In genomic region chr11:72364526-72364925, GRCm38 (mm10) we compare ENCODE assay signal across 21 mouse cellular contexts. TPM values are rescaled to one million over a fixed set of nuclear protein-coding genes. Genes with fewer than 3 reads are reported as not detected.
"Had no signal": no experiment of that assay in that cellular context is flagged by ENCODE, and none has a peak within 500 bp of the region (broad histone marks: within the 10 kb centered on the region; RNA-seq: fewer than 3 reads in every experiment).

No protein-coding gene starts in this region.

- H3K4me3 ChIP-seq: liver, embryonic 13.5 days; liver, embryonic 15.5 days; megakaryocyte, embryonic 14.5 days; midbrain, embryonic 13.5 days; midbrain, embryonic 15.5 days; neural tube, embryonic 12.5 days had no signal

- H3K27me3 ChIP-seq: midbrain, embryonic 15.5 days had no signal

- ATAC-seq: liver, postnatal 0 days; midbrain, embryonic 13.5 days; midbrain, embryonic 15.5 days had no signal

- DNase-seq: liver, embryonic 13.5 days; right cerebral cortex, postnatal 14 days; thymus, adult 18-20 months; thymus, postnatal 14 days; thymus, postnatal 36 days had no signal

- H3K9me3 ChIP-seq: liver, embryonic 13.5 days; liver, embryonic 15.5 days; megakaryocyte, embryonic 14.5 days; midbrain, embryonic 13.5 days; midbrain, embryonic 15.5 days; neural tube, embryonic 12.5 days had no signal

- H3K36me3 ChIP-seq: liver, embryonic 13.5 days; liver, embryonic 15.5 days; midbrain, embryonic 13.5 days; midbrain, embryonic 15.5 days; neural tube, embryonic 12.5 days had no signal

- H3K4me2 ChIP-seq: liver, embryonic 11.5 days; liver, embryonic 13.5 days; liver, embryonic 15.5 days; lung, embryonic 14.5 days; midbrain, embryonic 11.5 days; midbrain, embryonic 13.5 days; midbrain, embryonic 15.5 days; neural tube, embryonic 12.5 days had no signal

- H3K4me1 ChIP-seq: liver, embryonic 15.5 days had no signal

- H3K27ac ChIP-seq: liver, embryonic 13.5 days; liver, embryonic 15.5 days; midbrain, embryonic 13.5 days; midbrain, embryonic 15.5 days; neural tube, embryonic 12.5 days had no signal

- H3K9ac ChIP-seq: liver, embryonic 13.5 days; liver, embryonic 15.5 days; liver, postnatal 0 days; lung, embryonic 14.5 days; midbrain, embryonic 13.5 days; midbrain, embryonic 15.5 days; neural tube, embryonic 12.5 days had no signal

RNA-seq across cellular contexts. Expression of gene Tekt1, which starts 2.3 kb away (rescaled TPM):
- total RNA-seq: monocyte, adult 5-6 weeks; neutrophil, adult 5-6 weeks had no signal
- polyA plus RNA-seq: liver, embryonic 13.5 days; liver, embryonic 15.5 days; liver, postnatal 0 days had no signal

RNA-seq across cellular contexts. Expression of gene Smtnl2, which starts 47.0 kb away (rescaled TPM):
- total RNA-seq: monocyte, adult 5-6 weeks; neutrophil, adult 5-6 weeks had no signal

RNA-seq across cellular contexts. Expression of gene Fbxo39, which starts 50.3 kb away (rescaled TPM):
- total RNA-seq: midbrain, postnatal 0 days had no signal
- polyA plus RNA-seq: liver, embryonic 11.5 days; liver, embryonic 13.5 days; liver, embryonic 15.5 days; liver, postnatal 0 days; lung, embryonic 14.5 days; lung, embryonic 16.5 days; midbrain, embryonic 11.5 days; midbrain, embryonic 13.5 days; midbrain, embryonic 15.5 days; midbrain, postnatal 0 days; neural tube, embryonic 12.5 days; neural tube, embryonic 14.5 days; stomach, embryonic 14.5 days; stomach, embryonic 16.5 days had no signal
